Mouse (Mus musculus): ENCODE data around the gene Twsg1. TPM values are rescaled to one million over a fixed set of nuclear protein-coding genes. Genes with fewer than 3 reads are reported as not detected.
"Not testable (repeated sequence)": the region's sequence is repeated elsewhere in the genome, so short reads cannot be mapped to it uniquely, and the experiment has no call there.

Twsg1 gene
- 10 to 100 TPM; 29.3 to 30.0 TPM for total RNA-seq (2021)

DNA sequence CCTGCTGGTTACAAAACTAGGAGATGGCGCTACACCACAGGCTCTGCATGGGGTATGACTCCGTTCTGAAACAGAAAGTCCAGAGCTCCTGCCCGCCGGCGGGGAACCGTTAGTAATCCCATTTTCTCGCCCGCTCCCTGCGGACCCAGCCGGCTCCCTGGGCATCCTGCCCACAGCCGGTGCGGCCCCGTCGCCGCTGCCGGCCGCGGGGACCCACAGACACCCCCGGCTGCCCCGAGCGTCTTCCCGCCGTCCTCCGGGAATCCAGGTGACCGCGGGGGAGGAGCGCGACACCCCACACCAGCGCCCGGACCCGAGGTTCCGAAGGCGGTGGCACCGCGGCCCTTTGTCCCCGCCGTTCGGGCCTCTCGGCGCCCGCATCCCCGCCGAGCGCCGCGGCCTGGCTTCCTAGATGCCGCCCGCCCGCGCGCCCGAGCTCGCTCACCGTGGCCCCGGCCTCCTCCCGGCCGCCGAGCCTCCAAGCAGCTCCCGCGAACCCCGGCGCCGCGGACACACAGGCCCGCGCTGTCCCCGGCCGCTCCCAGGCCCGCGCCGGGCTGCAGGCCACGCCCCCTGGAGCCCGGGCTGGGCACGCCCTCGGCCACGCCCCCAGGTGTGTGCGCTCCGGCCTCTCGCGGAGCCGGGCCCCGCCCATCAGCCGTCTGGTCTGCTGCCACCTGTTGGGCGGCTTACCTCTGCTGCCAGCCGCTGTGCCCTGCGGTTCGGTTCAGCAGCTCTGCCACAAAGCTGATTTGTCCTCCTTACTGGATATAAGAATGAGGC lies at the start of gene Twsg1:
Gene Twsg1 (minus strand): TSS at position 605 of the 783 bp plus-strand sequence.
- DNase-seq (ENCODE audit: extremely low spot score in 1 of 2, low spot score in 1 of 2), result peak; percentile 81 to 84

DNA sequence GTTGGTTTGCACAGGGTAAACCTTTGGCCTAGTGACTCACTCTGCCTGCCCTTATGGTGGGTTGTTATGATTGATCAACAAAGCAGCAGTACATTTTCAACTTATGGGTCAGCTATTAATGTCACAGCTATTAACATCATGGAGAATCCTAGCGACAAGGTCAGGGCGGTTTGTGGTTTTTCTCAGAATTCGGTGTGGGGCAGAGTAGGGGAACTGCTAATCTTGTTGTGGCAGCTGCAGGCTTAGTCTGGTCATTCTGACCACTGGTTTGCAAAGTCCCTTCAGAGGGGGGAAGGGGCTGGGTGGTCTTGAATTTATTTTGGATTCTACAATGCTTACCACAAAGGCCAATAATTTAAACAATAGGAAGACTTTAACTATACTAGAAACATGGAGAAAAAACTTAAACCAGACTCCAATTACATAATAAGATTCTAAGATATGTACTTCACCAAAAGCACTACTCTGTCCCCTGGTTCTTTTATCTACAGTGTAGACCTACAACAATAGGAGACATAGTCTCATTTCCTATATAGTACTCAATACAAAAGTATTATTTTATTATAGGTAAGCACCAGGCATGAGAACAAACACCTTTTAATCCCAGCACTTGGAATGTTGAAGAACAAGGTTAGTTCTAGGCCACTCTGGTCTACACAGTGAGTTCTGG lies 37.3 kb upstream of the Twsg1 start:
- no peak for DNase-seq (ENCODE audit: extremely low spot score in 1 of 2, low spot score in 1 of 2)

DNA sequence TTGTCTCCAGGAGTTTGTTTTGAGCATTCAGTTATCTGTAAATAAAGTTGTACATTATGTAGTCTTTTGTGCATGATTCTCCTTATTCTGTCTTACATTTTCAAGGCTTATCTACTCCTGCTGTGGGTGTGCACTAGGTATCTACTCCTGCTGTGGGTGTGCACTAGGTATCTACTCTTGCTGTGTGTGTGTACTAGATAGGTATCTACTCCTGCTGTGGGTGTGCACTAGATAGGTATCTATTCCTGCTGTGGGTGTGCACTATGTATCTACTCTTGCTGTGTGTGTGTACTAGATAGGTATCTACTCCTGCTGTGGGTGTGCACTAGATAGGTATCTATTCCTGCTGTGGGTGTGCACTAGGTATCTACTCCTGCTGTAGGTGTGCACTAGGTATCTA lies 25.7 kb upstream of the Twsg1 start:
- DNase-seq (ENCODE audit: extremely low spot score in 1 of 2, low spot score in 1 of 2), result not testable (repeated sequence)

DNA sequence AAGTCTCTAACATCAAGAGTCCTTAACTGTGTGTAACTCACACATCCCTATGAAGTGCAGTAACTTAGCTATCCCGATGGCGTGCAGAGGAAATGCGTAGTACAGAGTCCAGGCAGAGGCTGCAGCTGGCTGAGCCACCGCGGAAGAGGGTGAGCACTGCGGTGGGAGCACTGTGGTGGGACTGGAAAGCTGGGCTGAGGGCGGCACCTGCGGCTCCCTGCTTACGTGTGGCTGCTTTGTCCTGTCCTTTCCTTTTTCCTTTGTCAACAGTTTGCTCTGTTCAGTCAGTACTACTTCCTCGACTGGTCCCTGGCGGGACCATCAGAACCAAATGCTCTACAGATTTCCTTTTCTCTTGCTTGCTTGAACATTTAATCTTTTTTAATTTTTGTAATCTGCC lies 16.7 kb upstream of the Twsg1 start:
- DNase-seq (ENCODE audit: extremely low spot score in 1 of 2, low spot score in 1 of 2), result no peak

DNA sequence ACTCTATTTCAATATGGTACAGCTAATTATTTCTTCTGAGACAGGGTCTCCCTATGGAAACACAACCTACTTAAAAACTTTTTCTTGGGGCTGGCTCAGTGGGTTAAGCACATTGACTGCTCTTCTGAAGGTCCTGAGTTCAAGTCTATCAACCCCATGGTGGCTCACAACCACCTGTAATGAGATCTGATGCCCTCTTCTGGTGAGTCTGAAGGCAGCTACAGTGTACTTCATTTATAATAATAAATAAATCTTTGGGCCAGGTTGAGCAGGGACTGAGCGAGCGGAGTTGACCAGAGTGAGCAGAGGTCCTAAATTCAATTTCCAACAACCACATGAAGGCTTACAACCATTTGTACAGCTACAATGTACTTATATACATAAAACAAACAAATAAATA lies 11.2 kb upstream of the Twsg1 start:
- DNase-seq (ENCODE audit: extremely low spot score in 1 of 2, low spot score in 1 of 2), result no peak

DNA sequence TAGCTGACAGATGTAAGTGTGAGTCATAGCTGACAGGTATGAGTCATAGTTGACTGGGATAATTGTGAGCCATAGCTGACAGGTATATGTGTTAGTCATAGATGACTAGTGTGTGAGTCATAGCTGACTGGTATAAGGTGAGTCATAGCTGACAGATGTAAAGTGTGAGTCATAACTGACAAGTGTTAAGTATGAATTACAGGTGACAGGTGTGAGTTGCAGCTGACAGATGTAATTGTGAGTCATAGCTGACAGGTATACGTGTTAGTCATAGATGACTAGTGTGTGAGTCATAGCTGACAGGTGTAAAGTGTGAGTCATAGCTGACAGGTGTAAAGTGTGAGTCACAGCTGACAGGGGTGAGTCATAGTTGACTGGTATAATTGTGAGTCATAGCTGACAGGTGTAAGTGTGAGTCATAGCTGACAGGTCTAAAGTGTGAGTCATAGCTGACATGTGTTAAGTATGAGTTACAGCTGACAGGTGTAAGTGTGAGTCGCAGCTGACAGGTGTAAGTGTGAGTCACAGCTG lies 10.6 kb upstream of the Twsg1 start:
- DNase-seq (ENCODE audit: extremely low spot score in 1 of 2, low spot score in 1 of 2), result no peak

DNA sequence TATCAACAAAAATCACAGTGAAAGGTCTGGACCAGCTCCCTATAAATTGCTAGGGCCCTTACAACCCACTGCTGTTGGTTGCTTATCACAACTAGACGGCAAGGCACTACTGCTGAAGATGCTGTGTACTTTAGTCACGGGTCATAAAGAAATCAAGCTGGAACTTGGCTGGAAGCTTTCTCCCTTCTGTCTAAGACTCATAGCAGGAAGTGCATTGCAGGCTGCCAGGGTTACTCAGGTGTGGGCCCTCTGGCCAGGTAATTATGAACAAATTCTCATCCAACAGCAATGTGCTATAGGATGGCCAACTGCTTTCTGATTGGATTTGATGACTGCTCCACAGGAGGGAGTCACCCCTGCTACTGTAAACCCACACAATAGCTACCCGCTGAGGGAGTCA lies 8.0 kb upstream of the Twsg1 start:
- DNase-seq (ENCODE audit: extremely low spot score in 1 of 2, low spot score in 1 of 2), result no peak

DNA sequence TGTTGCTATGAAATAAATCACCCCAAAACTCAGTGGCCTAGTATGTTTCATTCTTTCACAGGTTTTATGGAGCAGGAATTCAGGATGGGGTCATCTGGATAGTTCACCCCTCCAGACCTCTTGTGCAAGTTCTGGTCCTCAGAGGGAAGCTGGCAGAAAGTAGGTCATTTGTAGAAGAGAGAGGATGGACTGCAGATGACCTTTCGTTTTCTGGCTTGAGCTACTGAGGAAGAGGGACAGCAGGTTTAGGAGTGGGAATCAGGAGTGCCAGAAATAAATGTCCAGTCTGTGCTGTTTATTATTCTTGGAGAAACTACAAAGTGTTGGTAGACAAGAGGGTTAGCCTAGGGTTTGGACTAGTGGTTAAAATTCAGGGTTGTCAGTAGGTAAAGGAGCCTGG lies 7.3 kb upstream of the Twsg1 start:
- no peak for DNase-seq (ENCODE audit: extremely low spot score in 1 of 2, low spot score in 1 of 2)

DNA sequence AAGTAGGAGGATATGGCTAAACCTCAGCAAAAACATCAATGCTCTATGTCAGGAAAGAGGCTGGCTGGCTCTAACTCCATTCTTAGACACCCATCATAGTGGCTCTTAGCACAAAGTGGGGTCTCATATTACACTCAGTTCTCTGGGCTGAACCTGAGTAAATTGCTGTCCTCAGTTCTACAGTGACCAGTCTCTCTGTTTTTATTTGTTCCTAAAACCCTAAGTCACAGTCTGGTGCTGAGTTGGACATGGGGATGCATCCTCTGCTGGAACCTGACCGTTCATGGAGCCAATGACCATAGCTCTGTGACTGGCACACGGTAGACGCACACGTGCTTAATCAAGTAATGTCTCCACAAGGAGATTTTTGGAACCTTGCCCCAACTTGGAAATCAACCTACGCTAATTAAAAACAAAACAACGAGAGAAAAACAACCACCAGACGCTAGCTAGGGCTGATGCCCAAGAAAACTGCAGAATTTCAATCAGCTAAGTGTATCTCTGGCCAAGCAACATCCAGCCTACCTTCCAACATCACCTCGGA lies 6.8 kb upstream of the Twsg1 start:
- DNase-seq (ENCODE audit: extremely low spot score in 1 of 2, low spot score in 1 of 2), result no peak

DNA sequence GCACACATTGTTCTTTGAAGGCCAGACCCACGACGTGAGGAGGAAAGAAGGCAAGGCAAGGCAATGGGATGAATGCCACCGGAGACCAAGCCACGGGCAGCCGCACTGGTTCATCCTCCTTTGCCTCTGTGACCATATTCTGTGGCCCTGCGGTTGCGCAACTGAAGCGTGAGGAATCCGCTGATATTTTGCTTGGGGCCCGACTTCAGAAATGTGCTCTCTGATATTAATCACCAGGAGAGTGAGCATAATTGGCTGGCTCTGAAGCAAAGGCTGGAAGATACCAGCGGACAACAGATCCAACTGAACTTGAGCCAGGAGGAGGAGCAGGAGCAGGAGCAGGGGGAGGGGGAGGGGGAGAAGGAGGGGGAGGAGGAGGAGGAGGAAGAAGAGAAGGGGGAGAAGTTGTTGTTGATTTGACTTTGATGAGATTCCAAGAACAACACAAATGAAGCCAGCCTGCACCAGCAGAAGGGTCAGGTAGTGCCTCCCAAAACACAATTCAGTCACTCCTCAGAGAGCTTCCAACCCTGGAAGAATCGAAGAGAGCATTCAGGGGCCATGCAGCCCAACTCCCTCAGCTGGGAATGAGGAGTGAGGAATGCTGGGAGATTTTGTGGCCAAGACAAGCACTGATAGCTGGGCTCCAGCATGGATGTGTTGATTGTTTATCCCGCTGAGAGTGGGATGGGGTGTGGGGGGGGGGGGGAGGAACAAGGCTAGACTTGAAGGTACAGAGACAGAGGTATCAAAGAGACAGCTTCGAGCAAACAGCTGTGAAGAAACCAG lies 6.2 kb upstream of the Twsg1 start:
- no peak for DNase-seq (ENCODE audit: extremely low spot score in 1 of 2, low spot score in 1 of 2)

DNA sequence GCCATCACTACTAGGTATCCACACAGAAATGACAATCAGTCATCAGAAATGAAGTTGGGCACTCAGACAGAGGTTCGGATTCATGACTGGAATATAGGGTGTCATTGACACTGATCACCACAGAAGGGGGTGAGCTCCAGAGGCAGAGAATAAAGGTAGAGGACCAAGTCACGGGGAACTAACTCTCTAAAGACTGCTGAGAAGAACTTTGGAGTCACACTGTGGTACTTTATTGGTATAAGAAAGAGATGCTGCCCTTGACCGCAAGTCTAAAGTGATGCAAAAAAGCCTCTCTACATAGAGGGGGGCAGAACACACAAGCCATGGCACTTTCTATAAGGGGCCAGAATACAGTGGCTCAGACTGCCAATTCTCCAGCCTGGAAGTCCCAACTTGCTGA lies 5.1 kb upstream of the Twsg1 start:
- DNase-seq (ENCODE audit: extremely low spot score in 1 of 2, low spot score in 1 of 2), result no peak

DNA sequence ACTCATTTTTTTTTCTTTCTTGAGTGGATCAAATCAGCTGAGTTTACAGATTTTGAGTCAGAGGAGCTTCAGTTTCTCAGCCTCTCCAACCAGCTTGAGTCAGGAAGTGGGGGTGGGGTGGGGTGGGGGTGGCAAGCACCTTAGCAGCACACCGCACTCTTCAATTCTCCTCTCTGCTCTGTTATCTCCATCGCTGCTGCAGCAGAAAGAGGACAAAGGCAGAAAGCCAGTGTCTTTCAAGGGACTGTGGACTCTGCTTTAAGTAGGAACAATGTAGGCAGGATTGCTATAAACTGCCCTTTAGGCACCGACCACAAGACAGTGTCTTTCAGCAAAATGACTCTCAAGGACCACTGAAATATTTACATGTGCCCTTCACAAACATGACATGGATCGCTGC lies 2.9 kb upstream of the Twsg1 start:
- DNase-seq (ENCODE audit: extremely low spot score in 1 of 2, low spot score in 1 of 2), result no peak

DNA sequence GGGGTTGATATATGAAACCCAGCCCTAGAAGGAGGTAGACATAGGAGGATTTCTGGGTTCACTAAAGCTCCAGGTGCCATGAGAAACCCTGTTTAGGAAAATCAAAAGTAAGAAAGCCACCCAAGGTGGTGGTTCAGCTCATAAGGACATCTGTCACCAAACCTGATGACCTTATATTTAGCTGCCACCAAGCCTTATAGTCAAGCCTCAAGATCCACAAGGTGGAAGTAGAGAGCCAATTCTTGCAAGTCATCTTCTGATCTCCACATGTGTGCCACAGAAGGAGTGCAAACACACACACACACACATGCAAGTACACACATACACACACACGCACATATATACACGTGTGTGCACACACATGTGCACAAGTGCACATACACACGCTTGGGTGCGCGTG lies 1.1 kb upstream of the Twsg1 start:
- no peak for DNase-seq (ENCODE audit: extremely low spot score in 1 of 2, low spot score in 1 of 2)

DNA sequence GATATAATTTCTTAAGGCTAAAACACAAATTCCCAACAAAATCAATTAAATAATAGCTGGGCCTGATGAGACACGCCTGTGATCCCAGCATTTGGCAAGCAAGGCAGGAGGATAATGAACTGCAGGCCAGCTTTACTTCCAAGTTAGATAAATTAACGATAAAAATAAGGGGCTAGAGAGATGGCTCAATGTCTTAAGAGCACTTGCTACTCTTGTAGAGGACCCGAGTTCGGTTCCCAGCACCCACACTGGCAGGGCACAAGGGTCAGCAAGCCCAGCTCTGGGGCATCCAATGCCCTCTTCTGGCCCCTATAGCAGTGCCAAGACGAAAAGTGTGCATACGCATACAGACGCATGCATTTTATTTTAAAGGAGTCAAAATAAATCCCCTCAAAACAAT lies 843 bp downstream of the Twsg1 start:
- DNase-seq (ENCODE audit: extremely low spot score in 1 of 2, low spot score in 1 of 2), result no peak

DNA sequence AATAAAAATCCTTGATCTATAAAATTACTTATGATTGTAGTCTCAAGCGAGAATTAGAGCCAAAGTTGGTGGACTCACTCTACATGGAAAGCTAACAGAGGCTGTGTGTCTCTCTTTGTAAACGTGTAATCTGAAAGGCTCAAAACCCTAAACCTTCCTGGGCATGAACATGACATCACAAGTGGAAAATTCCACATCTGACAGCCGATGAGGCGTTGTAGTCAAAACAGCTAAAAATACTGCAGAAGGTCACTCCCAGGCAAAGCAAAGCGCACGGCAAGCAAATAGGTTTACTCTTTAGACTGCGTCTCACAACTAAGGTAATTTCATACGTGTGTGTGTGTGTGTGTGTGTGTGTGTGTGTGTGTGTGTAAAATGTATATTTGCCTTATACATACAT lies 3.7 kb downstream of the Twsg1 start:
- DNase-seq (ENCODE audit: extremely low spot score in 1 of 2, low spot score in 1 of 2), result no peak

DNA sequence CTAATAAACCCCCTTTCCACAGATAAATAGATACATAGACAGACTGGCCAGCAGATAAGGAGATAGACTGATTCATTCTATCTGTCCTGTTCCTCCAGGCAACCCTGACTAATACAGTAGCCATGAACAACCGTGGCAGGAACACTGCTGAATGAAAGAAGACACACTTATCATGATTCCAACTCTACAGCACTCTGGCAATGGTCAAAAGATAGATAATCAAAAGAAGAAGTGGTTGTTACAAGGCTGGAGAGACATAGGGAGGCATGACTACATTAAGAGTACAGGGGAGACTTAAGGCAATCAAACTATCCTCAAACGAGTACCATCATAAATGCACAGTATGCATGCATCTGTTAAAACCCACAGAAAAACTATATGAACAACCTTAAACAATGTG lies 5.6 kb downstream of the Twsg1 start:
- no peak for DNase-seq (ENCODE audit: extremely low spot score in 1 of 2, low spot score in 1 of 2)

DNA sequence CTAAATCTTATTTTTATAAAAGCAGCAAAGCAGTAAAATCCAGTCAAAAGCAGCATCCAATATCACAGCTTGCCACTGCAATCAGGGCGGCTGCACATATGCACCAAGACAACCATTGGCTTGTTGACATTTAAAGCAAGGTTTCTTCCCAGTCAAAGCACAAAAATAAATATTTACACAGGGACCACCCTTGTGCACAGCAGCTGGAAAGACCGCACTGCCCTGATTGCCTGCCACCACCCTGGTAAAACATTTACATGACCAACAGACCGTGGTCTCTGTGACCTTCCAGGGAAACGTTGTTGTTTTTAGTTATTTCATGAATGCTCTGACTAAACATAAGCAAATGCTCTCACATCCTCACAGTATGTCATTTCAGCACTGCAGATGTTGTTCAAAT lies 8.6 kb downstream of the Twsg1 start:
- no peak for DNase-seq (ENCODE audit: extremely low spot score in 1 of 2, low spot score in 1 of 2)

DNA sequence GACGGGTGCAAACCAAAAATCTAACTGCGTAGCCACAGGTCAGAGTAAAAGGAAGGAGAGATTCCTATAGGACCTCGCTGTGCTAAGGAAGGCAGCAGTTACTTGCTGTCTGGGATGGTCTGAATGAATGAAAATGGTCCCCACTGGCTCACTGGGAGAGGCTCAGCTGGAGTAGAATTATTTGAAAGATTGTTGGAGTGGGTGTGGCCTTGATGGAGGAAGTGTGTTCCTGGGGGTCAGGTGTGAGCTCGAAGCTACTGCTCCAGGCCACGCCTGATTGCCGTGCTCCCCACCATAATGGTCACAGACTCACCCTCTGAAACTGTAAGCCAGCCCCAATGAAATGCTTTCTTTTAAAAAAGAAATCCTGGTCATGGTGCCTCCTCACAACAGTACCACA lies 9.8 kb downstream of the Twsg1 start:
- DNase-seq (ENCODE audit: extremely low spot score in 1 of 2, low spot score in 1 of 2), result no peak

DNA sequence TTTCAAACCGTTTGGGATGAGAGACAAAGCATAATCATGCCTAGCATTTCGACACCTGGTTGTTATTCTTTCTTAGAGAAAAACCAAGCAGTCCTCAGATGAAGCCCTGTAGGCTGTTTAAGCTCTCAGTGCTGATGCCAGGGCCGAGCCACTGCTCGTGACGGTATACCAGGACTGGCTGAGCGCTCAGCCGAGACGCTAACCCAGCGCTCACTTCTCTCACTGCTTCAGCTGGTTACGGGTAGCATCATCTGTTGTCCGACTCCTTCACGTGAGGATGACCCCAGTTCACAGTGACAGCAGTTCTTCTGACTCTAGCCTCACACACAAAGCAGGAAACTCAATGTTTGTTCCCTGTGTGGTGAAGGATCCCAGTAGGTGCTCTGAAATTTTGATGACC lies 10.8 kb downstream of the Twsg1 start:
- DNase-seq (ENCODE audit: extremely low spot score in 1 of 2, low spot score in 1 of 2), result no peak

DNA sequence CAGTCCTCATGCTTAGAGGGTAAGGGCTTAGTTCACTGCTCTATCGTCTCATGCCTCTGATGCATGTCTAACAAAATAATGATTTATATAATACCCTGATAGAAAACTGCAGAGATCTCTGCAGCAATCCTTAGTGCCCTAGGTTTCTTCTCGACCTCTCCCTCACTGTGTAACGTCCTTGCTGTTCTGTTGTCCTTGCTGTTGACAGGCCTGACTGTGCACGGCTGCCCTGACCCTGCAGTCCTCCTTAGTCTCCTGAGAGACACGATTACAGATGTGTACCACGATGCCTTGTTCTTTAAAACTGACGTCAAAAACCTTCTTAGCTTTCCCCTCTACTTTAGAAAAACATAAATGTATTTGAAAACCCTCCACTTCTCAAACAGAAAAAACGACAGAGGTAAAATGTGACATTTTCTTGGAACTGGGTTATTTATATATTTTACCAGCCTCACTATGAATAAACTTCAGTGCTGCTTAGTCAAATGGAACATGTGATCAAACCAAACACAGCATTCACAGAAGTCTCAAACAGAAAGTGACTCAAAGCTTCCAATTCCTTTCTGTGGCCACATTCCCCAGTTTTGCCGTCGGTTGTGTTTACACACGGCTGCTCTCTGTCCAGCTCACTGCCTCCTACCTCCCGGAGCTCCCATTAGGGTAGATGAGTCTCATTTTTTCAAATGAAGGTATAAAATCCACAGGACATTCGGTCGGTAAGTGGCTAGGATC lies 11.4 kb downstream of the Twsg1 start:
- no peak for DNase-seq (ENCODE audit: extremely low spot score in 1 of 2, low spot score in 1 of 2)
